Mouse (Mus musculus): ENCODE data around the gene Tfeb. TPM values are rescaled to one million over a fixed set of nuclear protein-coding genes. Genes with fewer than 3 reads are reported as not detected.

Gene Tfeb
- polyA plus RNA-seq, 1 experiment from 2014 or later: 5.6 TPM

DNA sequence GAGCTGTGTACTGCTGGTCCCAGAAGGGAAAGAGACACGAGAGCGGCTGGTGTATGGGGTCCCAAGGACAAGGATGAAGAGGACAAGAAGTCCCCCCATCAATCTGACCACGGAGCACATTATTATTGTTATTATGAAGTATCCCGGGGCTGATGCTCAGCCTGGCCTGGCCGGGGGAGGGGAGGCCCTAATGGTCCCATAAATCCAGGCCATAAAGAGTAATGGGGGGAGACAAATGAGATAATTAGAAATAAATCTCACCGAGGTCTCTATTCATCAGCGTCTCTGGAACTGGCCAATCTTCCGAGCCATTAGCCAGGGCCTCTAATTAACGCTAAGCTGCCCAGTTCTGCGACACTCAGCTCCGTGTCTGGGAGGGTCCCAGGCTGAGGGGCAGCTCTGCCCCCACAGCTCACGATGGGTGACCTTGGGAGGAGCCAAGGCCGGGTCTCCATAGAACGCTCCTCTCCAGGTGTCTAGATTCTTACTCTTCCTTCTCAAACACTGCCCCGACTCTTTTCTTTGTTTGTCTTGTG lies 74.5 kb downstream of the Tfeb start:
- Histone ChIP-seq H3K4me2 (ENCODE audit: low read depth, severe bottlenecking) (no peak overlapping the region), H3K9ac (ENCODE audit: low read length) (no peak overlapping the region), H3K36me3 (ENCODE audit: control insufficient read depth, insufficient read depth, low read length) (peaks cover 4% of the 10 kb centered on the region; the same call in 1 of the 2 replicates), H3K9me3 (ENCODE audit: control insufficient read depth, low read length) (no peaks in the 10 kb centered on the region), H3K27me3 (ENCODE audit: control insufficient read depth, insufficient read depth, low read length) (no peaks in the 10 kb centered on the region; the same call in 1 of the 2 replicates), H3K27ac (replicated peaks; ENCODE audit: low read depth, low read length) (no peak overlapping the region), H3K4me1 (ENCODE audit: control insufficient read depth, insufficient read depth, low read length) (peaks cover 33% of the 10 kb centered on the region), H3K4me3 (ENCODE audit: low read depth, low read length) (no peak overlapping the region)
- DNase-seq (ENCODE audit: low spot score) (no peak), ATAC-seq (ENCODE audit: insufficient number of reproducible peaks, low FRiP score, low TSS enrichment, low read depth) (no peak)
- WGBS: 22% methylated on average over 15 of the region's 15 CpGs

DNA sequence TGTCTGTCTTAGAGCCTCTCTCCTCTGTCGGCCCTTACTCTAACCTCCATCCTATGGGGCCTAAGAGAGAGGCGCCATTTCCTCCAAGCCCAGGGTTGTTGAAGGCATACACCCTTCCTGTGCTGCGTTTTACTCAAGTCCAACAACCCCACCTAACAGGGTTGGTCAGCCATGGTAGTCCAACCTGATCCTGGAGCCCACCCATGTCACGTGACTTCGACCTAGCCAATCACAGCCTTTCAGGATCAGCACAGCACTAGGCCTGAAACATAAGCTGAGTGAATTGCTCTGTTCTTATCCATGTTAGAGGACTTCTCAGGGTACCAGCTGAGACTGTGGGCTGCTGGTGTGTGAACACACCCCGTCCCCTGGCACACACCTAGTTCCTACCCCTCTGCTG lies 75.4 kb downstream of the Tfeb start:
- H3K4me2 ChIP-seq (ENCODE audit: low read depth, severe bottlenecking): no peak overlapping the region
- no peaks in the 10 kb centered on the region for H3K9me3 ChIP-seq (ENCODE audit: control insufficient read depth, low read length)
- ATAC-seq (ENCODE audit: insufficient number of reproducible peaks, low FRiP score, low TSS enrichment, low read depth) (no peak), DNase-seq (ENCODE audit: low spot score) (no peak)
- no peak overlapping the region for H3K27ac ChIP-seq (replicated peaks; ENCODE audit: low read depth, low read length)
- H3K36me3 ChIP-seq (ENCODE audit: control insufficient read depth, insufficient read depth, low read length): peaks cover 4% of the 10 kb centered on the region; the same call in 1 of the 2 replicates
- no peak overlapping the region for H3K9ac ChIP-seq (ENCODE audit: low read length)
- no peak overlapping the region for H3K4me3 ChIP-seq (ENCODE audit: low read depth, low read length)
- 84% methylated on average over 6 of the region's 6 CpGs for WGBS
- no peaks in the 10 kb centered on the region; the same call in 1 of the 2 replicates for H3K27me3 ChIP-seq (ENCODE audit: control insufficient read depth, insufficient read depth, low read length)
- peaks cover 33% of the 10 kb centered on the region for H3K4me1 ChIP-seq (ENCODE audit: control insufficient read depth, insufficient read depth, low read length)

DNA sequence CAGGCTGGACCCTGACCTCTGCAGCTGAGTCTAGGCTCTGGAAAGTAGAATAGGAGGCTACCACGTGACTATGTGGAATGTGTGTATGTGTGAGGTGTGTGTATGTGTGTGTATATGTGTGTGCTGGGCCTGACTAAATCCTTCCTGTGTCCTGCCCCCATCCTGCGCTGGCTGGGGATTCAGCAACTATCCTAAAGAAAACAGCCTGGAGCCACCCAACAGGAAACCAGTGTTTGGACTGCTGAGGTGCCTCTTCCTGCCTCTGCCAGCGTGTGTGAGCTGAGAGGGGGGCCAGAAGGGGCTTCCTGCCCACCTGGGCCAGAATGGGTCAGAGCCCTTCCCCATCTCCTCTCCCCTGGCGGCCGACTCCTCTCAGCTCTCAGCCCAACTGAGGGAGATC lies 76.8 kb downstream of the Tfeb start:
- Histone ChIP-seq H3K27ac (replicated peaks; ENCODE audit: low read depth, low read length) (no peak overlapping the region), H3K4me1 (ENCODE audit: control insufficient read depth, insufficient read depth, low read length) (peaks cover 33% of the 10 kb centered on the region)

DNA sequence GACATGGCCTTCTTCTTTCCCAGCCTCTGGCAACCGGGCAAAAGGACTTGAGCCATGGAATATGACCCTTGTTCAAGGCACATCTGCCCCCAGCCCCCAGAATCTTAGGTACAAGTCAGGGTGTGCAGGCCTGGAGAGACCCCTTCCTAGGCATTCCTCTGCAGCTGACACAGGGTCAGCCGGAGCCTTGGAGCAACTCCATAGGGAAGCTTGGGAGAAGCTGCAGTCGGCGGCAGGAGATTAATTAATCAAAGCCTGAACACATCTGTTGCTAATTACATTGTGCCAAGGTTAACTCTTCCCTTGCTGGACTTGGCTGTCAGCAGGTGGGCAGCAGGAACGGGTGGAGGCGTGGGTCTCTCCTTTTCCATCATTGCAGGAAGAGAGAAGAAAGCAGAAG lies 77.7 kb downstream of the Tfeb start:
- peak; percentile 52 for DNase-seq (ENCODE audit: low spot score)
- no peak overlapping the region for H3K4me2 ChIP-seq (ENCODE audit: low read depth, severe bottlenecking)
- H3K4me1 ChIP-seq (ENCODE audit: control insufficient read depth, insufficient read depth, low read length): peaks cover 33% of the 10 kb centered on the region
- WGBS: 9% methylated on average over 6 of the region's 6 CpGs
- no peak overlapping the region for H3K27ac ChIP-seq (replicated peaks; ENCODE audit: low read depth, low read length)
- H3K9ac ChIP-seq (ENCODE audit: low read length): no peak overlapping the region
- no peaks in the 10 kb centered on the region; the same call in 1 of the 2 replicates for H3K27me3 ChIP-seq (ENCODE audit: control insufficient read depth, insufficient read depth, low read length)
- peaks cover 11% of the 10 kb centered on the region; the same call in 1 of the 2 replicates for H3K36me3 ChIP-seq (ENCODE audit: control insufficient read depth, insufficient read depth, low read length)
- H3K4me3 ChIP-seq (ENCODE audit: low read depth, low read length): no peak overlapping the region
- no peak for ATAC-seq (ENCODE audit: insufficient number of reproducible peaks, low FRiP score, low TSS enrichment, low read depth)
- H3K9me3 ChIP-seq (ENCODE audit: control insufficient read depth, low read length): no peaks in the 10 kb centered on the region

More for the DNA sequence above, 76.8 kb downstream of the Tfeb start:
- Histone ChIP-seq H3K9ac (ENCODE audit: low read length) (no peak overlapping the region), H3K9me3 (ENCODE audit: control insufficient read depth, low read length) (no peaks in the 10 kb centered on the region), H3K4me3 (ENCODE audit: low read depth, low read length) (no peak overlapping the region), H3K27me3 (ENCODE audit: control insufficient read depth, insufficient read depth, low read length) (no peaks in the 10 kb centered on the region; the same call in 1 of the 2 replicates), H3K36me3 (ENCODE audit: control insufficient read depth, insufficient read depth, low read length) (peaks cover 11% of the 10 kb centered on the region; the same call in 1 of the 2 replicates), H3K4me2 (ENCODE audit: low read depth, severe bottlenecking) (no peak overlapping the region)
- no peak for ATAC-seq (ENCODE audit: insufficient number of reproducible peaks, low FRiP score, low TSS enrichment, low read depth)
- DNase-seq (ENCODE audit: low spot score): no peak
- 37% methylated on average over 5 of the region's 5 CpGs for whole genome bisulfite sequencing

DNA sequence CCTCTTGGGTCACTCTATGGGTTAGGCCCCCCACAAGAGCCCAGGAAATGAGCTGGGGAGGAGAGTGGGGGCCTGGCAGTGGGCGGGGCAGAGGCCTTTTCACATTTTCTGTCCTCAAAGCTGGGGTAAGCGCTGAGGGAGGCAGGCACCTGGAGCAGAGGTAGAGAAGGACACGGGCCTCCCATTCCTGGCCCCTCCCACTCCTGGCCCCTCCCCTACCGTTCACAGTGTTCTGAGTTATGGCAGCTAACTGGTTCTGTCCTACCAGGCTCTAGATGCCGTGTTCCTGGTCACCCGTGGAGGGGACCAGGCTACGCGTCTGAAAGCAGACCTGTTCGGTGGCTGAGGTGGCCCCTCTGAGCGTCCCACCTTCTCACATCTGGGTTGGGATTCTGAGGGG lies 78.6 kb downstream of the Tfeb start:
- no peak overlapping the region for H3K9ac ChIP-seq (ENCODE audit: low read length)
- no peaks in the 10 kb centered on the region for H3K9me3 ChIP-seq (ENCODE audit: control insufficient read depth, low read length)
- peaks cover 12% of the 10 kb centered on the region; the same call in 1 of the 2 replicates for H3K36me3 ChIP-seq (ENCODE audit: control insufficient read depth, insufficient read depth, low read length)
- peaks cover 33% of the 10 kb centered on the region for H3K4me1 ChIP-seq (ENCODE audit: control insufficient read depth, insufficient read depth, low read length)
- no peaks in the 10 kb centered on the region for H3K27me3 ChIP-seq (ENCODE audit: control insufficient read depth, insufficient read depth, low read length)
- no peak overlapping the region for H3K4me3 ChIP-seq (ENCODE audit: low read depth, low read length)
- no peak overlapping the region; the same call in 1 of the 2 replicates for H3K27ac ChIP-seq (replicated peaks; ENCODE audit: low read depth, low read length)
- ATAC-seq (ENCODE audit: insufficient number of reproducible peaks, low FRiP score, low TSS enrichment, low read depth): no peak
- no peak for DNase-seq (ENCODE audit: low spot score)
- H3K4me2 ChIP-seq (ENCODE audit: low read depth, severe bottlenecking): no peak overlapping the region
- WGBS: 37% methylated on average over 10 of the region's 10 CpGs

DNA sequence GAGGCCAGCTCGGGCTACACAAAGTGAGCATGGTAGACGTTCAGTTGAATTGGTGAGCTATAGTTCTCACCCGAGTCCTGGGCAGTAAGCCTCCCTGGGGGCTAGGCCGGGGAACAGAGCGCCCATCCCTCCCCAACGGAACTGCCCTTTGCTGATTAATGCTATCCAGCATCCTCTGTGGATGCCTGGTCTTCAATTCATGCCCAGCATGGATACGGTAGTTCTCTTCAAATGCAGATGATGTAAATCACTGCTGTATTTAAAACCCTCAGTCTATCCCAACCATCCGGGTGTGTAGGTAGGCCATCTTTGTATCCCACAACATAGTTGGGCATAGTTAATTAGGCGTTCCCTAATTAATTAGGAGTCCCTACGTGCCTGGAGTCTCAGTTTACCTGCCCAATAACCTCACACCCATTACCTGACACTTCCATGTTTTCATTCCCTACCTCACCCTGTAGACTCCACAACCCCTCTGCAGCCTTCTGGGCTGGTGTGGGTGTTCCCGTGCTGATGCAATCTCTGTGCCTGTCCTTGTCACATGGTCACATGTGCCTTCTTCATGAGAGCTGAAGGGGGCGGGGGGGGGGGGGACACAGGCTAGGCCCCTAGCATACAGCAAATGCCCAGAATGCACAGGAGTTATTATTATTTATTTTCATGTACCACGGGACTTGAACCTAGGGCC lies 81.4 kb downstream of the Tfeb start:
- Histone ChIP-seq H3K36me3 (ENCODE audit: control insufficient read depth, insufficient read depth, low read length) (peaks cover 18% of the 10 kb centered on the region; the same call in 1 of the 2 replicates), H3K9me3 (ENCODE audit: control insufficient read depth, low read length) (no peaks in the 10 kb centered on the region), H3K4me2 (ENCODE audit: low read depth, severe bottlenecking) (no peak overlapping the region), H3K27me3 (ENCODE audit: control insufficient read depth, insufficient read depth, low read length) (no peaks in the 10 kb centered on the region), H3K27ac (replicated peaks; ENCODE audit: low read depth, low read length) (no peak overlapping the region), H3K4me3 (ENCODE audit: low read depth, low read length) (no peak overlapping the region), H3K9ac (ENCODE audit: low read length) (no peak overlapping the region), H3K4me1 (ENCODE audit: control insufficient read depth, insufficient read depth, low read length) (peaks cover 32% of the 10 kb centered on the region)
- DNase-seq (ENCODE audit: low spot score): no peak
- 85% methylated on average over 13 of the region's 13 CpGs for WGBS
- no peak for ATAC-seq (ENCODE audit: insufficient number of reproducible peaks, low FRiP score, low TSS enrichment, low read depth)

DNA sequence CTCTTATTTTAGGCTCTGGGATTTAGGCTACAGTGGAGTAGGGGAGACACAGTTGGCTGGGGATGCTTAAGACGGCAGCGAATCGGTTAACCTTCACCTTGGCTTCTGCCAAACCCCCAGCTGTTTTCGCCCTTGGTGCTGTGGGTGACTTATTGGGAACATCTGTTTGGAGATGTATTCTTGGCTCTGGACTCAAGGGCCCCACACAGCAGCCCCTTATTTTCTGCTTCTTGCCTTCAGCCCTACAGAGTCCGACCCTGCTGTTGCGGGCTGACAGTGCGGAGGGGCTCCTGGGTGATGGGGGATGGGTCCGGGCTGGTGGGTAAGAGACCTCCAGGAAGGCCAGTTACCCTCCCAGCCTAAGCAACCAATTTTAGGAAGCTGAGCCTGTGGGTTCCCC lies 84.5 kb downstream of the Tfeb start:
- Histone ChIP-seq H3K9ac (ENCODE audit: low read length) (no peak overlapping the region), H3K9me3 (ENCODE audit: control insufficient read depth, low read length) (no peaks in the 10 kb centered on the region), H3K4me3 (ENCODE audit: low read depth, low read length) (no peak overlapping the region), H3K27me3 (ENCODE audit: control insufficient read depth, insufficient read depth, low read length) (no peaks in the 10 kb centered on the region), H3K27ac (replicated peaks; ENCODE audit: low read depth, low read length) (no peak overlapping the region), H3K4me1 (ENCODE audit: control insufficient read depth, insufficient read depth, low read length) (peaks cover 4% of the 10 kb centered on the region; the same call in 1 of the 2 replicates), H3K36me3 (ENCODE audit: control insufficient read depth, insufficient read depth, low read length) (peaks cover 16% of the 10 kb centered on the region), H3K4me2 (ENCODE audit: low read depth, severe bottlenecking) (no peak overlapping the region)
- WGBS: 46% methylated on average over 8 of the region's 8 CpGs
- no peak for DNase-seq (ENCODE audit: low spot score)
- no peak for ATAC-seq (ENCODE audit: insufficient number of reproducible peaks, low FRiP score, low TSS enrichment, low read depth)

DNA sequence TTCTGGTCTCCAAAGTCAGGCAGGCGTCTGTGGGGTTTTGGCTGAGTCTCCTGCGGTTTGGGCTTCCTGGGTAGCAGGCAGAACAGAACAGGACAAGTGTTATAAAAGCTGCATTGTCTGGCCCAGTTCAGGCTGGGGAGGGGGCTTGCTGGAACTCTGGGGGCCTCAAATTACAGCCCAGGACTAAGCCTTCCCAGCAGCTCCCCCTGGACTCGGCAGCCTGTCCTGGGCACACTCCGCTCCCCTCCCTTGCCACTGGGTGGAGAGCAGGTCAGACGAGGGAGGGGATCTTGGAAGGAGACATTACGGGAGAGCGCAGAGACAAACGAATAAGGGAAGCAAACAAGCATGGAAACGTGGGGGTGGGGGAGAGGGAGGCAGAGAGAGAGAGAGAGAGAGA lies 94.3 kb downstream of the Tfeb start:
- Histone ChIP-seq H3K9ac (ENCODE audit: low read length) (peak overlapping the region; percentile 79), H3K9me3 (ENCODE audit: control insufficient read depth, low read length) (no peaks in the 10 kb centered on the region; the same call in 1 of the 2 replicates)

More for the DNA sequence above, 94.3 kb downstream of the Tfeb start:
- ATAC-seq (ENCODE audit: insufficient number of reproducible peaks, low FRiP score, low TSS enrichment, low read depth): peak; percentile 53
- peak; percentile 75 for DNase-seq (ENCODE audit: low spot score)
- peaks cover 14% of the 10 kb centered on the region for H3K27me3 ChIP-seq (ENCODE audit: control insufficient read depth, insufficient read depth, low read length)
- H3K27ac ChIP-seq (replicated peaks; ENCODE audit: low read depth, low read length): peak overlapping the region; percentile 63
- H3K36me3 ChIP-seq (ENCODE audit: control insufficient read depth, insufficient read depth, low read length): peaks cover 10% of the 10 kb centered on the region
- peak overlapping the region; percentile 90 for H3K4me3 ChIP-seq (ENCODE audit: low read depth, low read length)
- H3K4me2 ChIP-seq (ENCODE audit: low read depth, severe bottlenecking): peak overlapping the region; percentile 60
- H3K4me1 ChIP-seq (ENCODE audit: control insufficient read depth, insufficient read depth, low read length): peaks cover 35% of the 10 kb centered on the region
- WGBS: 7% methylated on average over 9 of the region's 9 CpGs
